Mouse (Mus musculus): ENCODE measurements around the gene Wasl.

The Wasl gene

GRCm38 (mm10) chr6:24645346-24646053 is 19.3 kb downstream of the Wasl start:
- DNase-seq: no peak

- no peak for DNase-seq
Measured at GRCm38 (mm10) chr6:24642960-24643359, 21.8 kb downstream of the Wasl start.

- DNase-seq: no peak
Measured at GRCm38 (mm10) chr6:24642161-24642560, 22.6 kb downstream of the Wasl start.

GRCm38 (mm10) chr6:24641286-24641685 is 23.5 kb downstream of the Wasl start:
- no peak for DNase-seq

- no peak for DNase-seq
Measured at GRCm38 (mm10) chr6:24635814-24636213, 29.0 kb downstream of the Wasl start.

- no peak for DNase-seq
Measured at GRCm38 (mm10) chr6:24634065-24634464, 30.7 kb downstream of the Wasl start.

- DNase-seq: no peak
Measured at GRCm38 (mm10) chr6:24632061-24632460, 32.7 kb downstream of the Wasl start.

GRCm38 (mm10) chr6:24628499-24628898 is 36.3 kb downstream of the Wasl start:
- no peak for DNase-seq

GRCm38 (mm10) chr6:24627586-24628030 is 37.2 kb downstream of the Wasl start:
- peak in 1 of 2 experiments; percentile 9 for DNase-seq

GRCm38 (mm10) chr6:24622098-24622497 is 42.7 kb downstream of the Wasl start:
- no peak for DNase-seq

- no peak for DNase-seq
Measured at GRCm38 (mm10) chr6:24620936-24621335, 43.9 kb downstream of the Wasl start.

GRCm38 (mm10) chr6:24619285-24620045 is 45.3 kb downstream of the Wasl start:
- DNase-seq: peak in 1 of 2 experiments; percentile 12

- DNase-seq: no peak
Measured at GRCm38 (mm10) chr6:24616746-24617145, 48.1 kb downstream of the Wasl start.

- DNase-seq: no peak
Measured at GRCm38 (mm10) chr6:24613918-24614317, 50.9 kb downstream of the Wasl start.

GRCm38 (mm10) chr6:24613346-24613745 is 51.5 kb downstream of the Wasl start:
- no peak for DNase-seq

- no peak for DNase-seq
Measured at GRCm38 (mm10) chr6:24612074-24612755, 52.6 kb downstream of the Wasl start.

- no peak for DNase-seq
Measured at GRCm38 (mm10) chr6:24610358-24610757, 54.5 kb downstream of the Wasl start.

GRCm38 (mm10) chr6:24609531-24609930 is 55.3 kb downstream of the Wasl start:
- DNase-seq: no peak

GRCm38 (mm10) chr6:24608682-24609081 is 56.1 kb downstream of the Wasl start:
- DNase-seq: no peak

- DNase-seq: no peak
Measured at GRCm38 (mm10) chr6:24608129-24608528, 56.7 kb downstream of the Wasl start.

- no peak for DNase-seq
Measured at GRCm38 (mm10) chr6:24607531-24607930, 57.3 kb downstream of the Wasl start.

GRCm38 (mm10) chr6:24606512-24606911 is 58.3 kb downstream of the Wasl start:
- DNase-seq: no peak

- DNase-seq: no peak
Measured at GRCm38 (mm10) chr6:24605631-24606030, 59.2 kb downstream of the Wasl start.

GRCm38 (mm10) chr6:24604289-24604688 is 60.5 kb downstream of the Wasl start:
- no peak for DNase-seq

Measured in thymus, postnatal 36 days (tissue).